Comparison of ENCODE assay signal across 8 mouse cellular contexts in the genomic region with DNA sequence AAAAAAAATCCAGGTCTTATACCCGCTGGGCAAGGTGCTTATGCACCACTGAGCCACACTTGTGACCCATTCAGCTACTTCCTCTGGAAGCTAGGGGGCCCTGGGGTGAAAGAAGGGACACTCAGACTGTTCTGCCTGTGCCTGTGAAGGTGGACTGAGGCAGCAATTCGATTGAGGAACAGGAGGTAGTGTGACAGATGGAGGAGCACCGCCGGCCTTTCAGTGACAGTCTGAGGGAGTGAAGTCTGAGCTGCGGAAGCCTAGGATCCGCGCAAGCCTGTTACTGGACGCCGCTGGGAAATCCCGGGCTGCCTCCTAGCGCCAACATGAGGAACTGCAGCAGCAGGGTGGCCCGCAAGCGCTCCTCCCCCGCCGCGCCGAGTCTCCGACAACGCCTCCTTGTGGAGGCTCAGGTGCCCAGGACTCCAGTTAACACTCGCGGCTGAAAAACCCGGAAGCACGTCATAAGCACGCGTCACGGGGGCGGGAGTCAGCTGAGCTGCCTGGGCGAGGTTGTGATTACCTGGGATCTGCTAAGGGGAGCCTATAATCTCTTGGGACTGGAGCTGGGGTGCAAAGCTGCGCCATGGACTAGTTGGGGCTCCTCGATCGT. TPM values are rescaled to one million over a fixed set of nuclear protein-coding genes. Genes with fewer than 3 reads are reported as not detected.
DNase-seq lines count a peak whose midpoint lies in the region; ATAC-seq and TF ChIP-seq lines count a peak whose summit lies in the region.

A gene (plus strand): TSS at position 471 of the 613 bp plus-strand sequence.

- peak within 1 kb of the TSS; percentile 97 for H3K4me2 ChIP-seq in CH12.LX (ENCODE audit: insufficient read depth, low read depth, poor library complexity, severe bottlenecking)
- peak within 1 kb of the TSS; percentile 65 for H3K4me2 ChIP-seq in forebrain, embryonic 11.5 days (ENCODE audit: low read depth, low read length, severe bottlenecking)
- H3K4me2 ChIP-seq in heart, embryonic 16.5 days (ENCODE audit: low read depth, low read length) = peak within 1 kb of the TSS; percentile 96
- H3K4me2 ChIP-seq in liver, embryonic 15.5 days = peak within 1 kb of the TSS; percentile 90
- peak within 1 kb of the TSS; percentile 63 for H3K4me2 ChIP-seq in neural tube, embryonic 12.5 days (replicated peaks)

- no peaks in the 10 kb centered on the region for H3K27me3 ChIP-seq in CH12.LX (replicated peaks)
- no peaks in the 10 kb centered on the region for H3K27me3 ChIP-seq in forebrain, embryonic 11.5 days (ENCODE audit: control insufficient read depth, insufficient read depth, low read length)
- no peaks in the 10 kb centered on the region for H3K27me3 ChIP-seq in heart, embryonic 16.5 days (ENCODE audit: control insufficient read depth, insufficient read depth, low read length)
- no peaks in the 10 kb centered on the region for H3K27me3 ChIP-seq in liver, embryonic 15.5 days
- H3K27me3 ChIP-seq in neural tube, embryonic 12.5 days (replicated peaks) = no peaks in the 10 kb centered on the region

- H3K9me3 ChIP-seq in CH12.LX (replicated peaks; ENCODE audit: low read length) = no peaks in the 10 kb centered on the region
- H3K9me3 ChIP-seq in forebrain, embryonic 11.5 days (ENCODE audit: control insufficient read depth, low read length) = no peaks in the 10 kb centered on the region
- H3K9me3 ChIP-seq in heart, embryonic 16.5 days (replicated peaks; ENCODE audit: control insufficient read depth, low read length) = no peaks in the 10 kb centered on the region
- H3K9me3 ChIP-seq in liver, embryonic 15.5 days (replicated peaks) = no peaks in the 10 kb centered on the region
- no peaks in the 10 kb centered on the region for H3K9me3 ChIP-seq in neural tube, embryonic 12.5 days

- TF ChIP-seq EP300 in CH12.LX (IDR thresholded peaks at IDR 0.05; ENCODE audit: low read length) = 0 out of 2 replicates have a peak, but pooled peaks have one; percentile 13

- DNase-seq in CH12.LX (ENCODE audit: extremely low read depth) = peak; percentile 97
- DNase-seq in c-Kit-positive CD71-positive TER-119-negative erythroid progenitor cells, embryonic 14.5 days (ENCODE audit: low read depth) = peak; percentile 98
- peak; percentile 99 for DNase-seq in forebrain, embryonic 11.5 days (ENCODE audit: low spot score)
- peak; percentile 97 to 99 for DNase-seq in kidney, postnatal 36 days
- DNase-seq in telencephalon, adult 2 months (ENCODE audit: low read depth, low spot score) = peak; percentile 95

- peak; percentile 92 for TF ChIP-seq RAD21 in CH12.LX (IDR thresholded peaks at IDR 0.05; ENCODE audit: low read depth, low read length)

- peak within 1 kb of the TSS; percentile 85 to 91 (median 89) for H3K4me3 ChIP-seq in CH12.LX (replicated peaks in 1 of 3; ENCODE audit: low read depth in 2 of 3, low read length in 2 of 3, poor library complexity in 1 of 3)
- peak within 1 kb of the TSS; percentile 72 for H3K4me3 ChIP-seq in forebrain, embryonic 11.5 days (ENCODE audit: low read depth, low read length)
- H3K4me3 ChIP-seq in heart, embryonic 16.5 days (ENCODE audit: low read length) = peak within 1 kb of the TSS; percentile 88
- H3K4me3 ChIP-seq in liver, embryonic 15.5 days (replicated peaks) = peak within 1 kb of the TSS; percentile 67
- peak within 1 kb of the TSS; percentile 59 for H3K4me3 ChIP-seq in neural tube, embryonic 12.5 days

- peak; percentile 95 for ATAC-seq in forebrain, embryonic 11.5 days (replicated peaks; ENCODE audit: low FRiP score)
- peak; percentile 96 for ATAC-seq in heart, embryonic 16.5 days (replicated peaks; ENCODE audit: extremely low read depth, insufficient read depth, low FRiP score)
- peak; percentile 93 for ATAC-seq in liver, embryonic 15.5 days (ENCODE audit: insufficient read depth)
- peak; percentile 96 for ATAC-seq in neural tube, embryonic 12.5 days (ENCODE audit: low FRiP score, low read depth)

- dilution Hi-C loops in CH12.LX (cut with MboI; ENCODE audit: extremely low pct_ligation_motif_present, extremely low pct_unique_long_range_greater_than_20kb, low sequenced_read_pairs) = no loop called here

- under 1% methylated on average over 31 of the region's 31 CpGs for WGBS in forebrain, embryonic 11.5 days
- WGBS in heart, embryonic 16.5 days = 1% methylated on average over 31 of the region's 31 CpGs
- under 1% methylated on average over 31 of the region's 31 CpGs for WGBS in liver, embryonic 15.5 days (ENCODE audit: insufficient replicate concordance)
- WGBS in neural tube, embryonic 12.5 days = 1% methylated on average over 31 of the region's 31 CpGs

- peak within 1 kb of the TSS; percentile 95 for H3K9ac ChIP-seq in CH12.LX (ENCODE audit: insufficient read depth, low read depth)
- peak within 1 kb of the TSS; percentile 82 for H3K9ac ChIP-seq in forebrain, embryonic 11.5 days (ENCODE audit: low read length)
- peak within 1 kb of the TSS; percentile 93 for H3K9ac ChIP-seq in heart, embryonic 16.5 days (ENCODE audit: low read length)
- peak within 1 kb of the TSS; percentile 68 for H3K9ac ChIP-seq in liver, embryonic 15.5 days
- peak within 1 kb of the TSS; percentile 74 for H3K9ac ChIP-seq in neural tube, embryonic 12.5 days

- H3K36me3 ChIP-seq in CH12.LX (replicated peaks in 1 of 2; ENCODE audit: control insufficient read depth in 1 of 2, insufficient read depth in 1 of 2, low read length in 1 of 2) = peaks cover 24 to 37% of the 10 kb centered on the region in 2 experiments
- H3K36me3 ChIP-seq in forebrain, embryonic 11.5 days (ENCODE audit: control insufficient read depth, insufficient read depth, low read length) = no peaks in the 10 kb centered on the region; the same call in 1 of the 2 replicates
- H3K36me3 ChIP-seq in heart, embryonic 16.5 days (ENCODE audit: control insufficient read depth, insufficient read depth) = peaks cover 24% of the 10 kb centered on the region
- peaks cover 32% of the 10 kb centered on the region for H3K36me3 ChIP-seq in liver, embryonic 15.5 days (replicated peaks)
- peaks cover 23% of the 10 kb centered on the region for H3K36me3 ChIP-seq in neural tube, embryonic 12.5 days

- in situ Hi-C loops in CH12.LX (cut with MboI; ENCODE audit: low pct_ligation_motif_present, low pct_unique_long_range_greater_than_20kb, low sequenced_read_pairs) = loop anchor here (5.0 kb wide), 1 partner anchor 36 kb away; no protein-coding TSS in a partner anchor

- peaks cover 8 to 23% of the 10 kb centered on the region in 2 experiments for H3K4me1 ChIP-seq in CH12.LX (ENCODE audit: control insufficient read depth in 1 of 2, insufficient read depth in 2 of 2)
- peaks cover 8% of the 10 kb centered on the region; the same call in 1 of the 2 replicates for H3K4me1 ChIP-seq in forebrain, embryonic 11.5 days (replicated peaks; ENCODE audit: control insufficient read depth, insufficient read depth, low read length)
- H3K4me1 ChIP-seq in heart, embryonic 16.5 days (ENCODE audit: control insufficient read depth, insufficient read depth, low read length) = peaks cover 12% of the 10 kb centered on the region
- H3K4me1 ChIP-seq in liver, embryonic 15.5 days (replicated peaks) = peaks cover 28% of the 10 kb centered on the region
- peaks cover 12% of the 10 kb centered on the region for H3K4me1 ChIP-seq in neural tube, embryonic 12.5 days

- no peak within 1 kb of the TSS; the same call in 1 of the 2 replicates for H3K27ac ChIP-seq in CH12.LX (ENCODE audit: insufficient read depth, low read depth)
- no peak within 1 kb of the TSS for H3K27ac ChIP-seq in forebrain, embryonic 11.5 days (ENCODE audit: low read depth, low read length)
- H3K27ac ChIP-seq in heart, embryonic 16.5 days (ENCODE audit: low read length) = peak within 1 kb of the TSS; percentile 17; the same call in 1 of the 2 replicates
- peak within 1 kb of the TSS; percentile 73 for H3K27ac ChIP-seq in liver, embryonic 15.5 days (replicated peaks)
- H3K27ac ChIP-seq in neural tube, embryonic 12.5 days = no peak within 1 kb of the TSS

- H3K79me2 ChIP-seq in CH12.LX (replicated peaks; ENCODE audit: control insufficient read depth, extremely low read depth, insufficient read depth, poor library complexity, severe bottlenecking) = peaks cover 19% of the 10 kb centered on the region

- peak; percentile 75 to 99 for TF ChIP-seq CTCF in CH12.LX (conservative IDR thresholded peaks at IDR 0.05 in 1 of 2, IDR thresholded peaks at IDR 0.05 in 1 of 2; ENCODE audit: low read depth in 2 of 2, low read length in 2 of 2)

- peak; percentile 74 for TF ChIP-seq POLR2A in CH12.LX (IDR thresholded peaks at IDR 0.05; ENCODE audit: low read depth, low read length)

TF ChIP-seq in CH12.LX, 34 proteins besides CTCF, POLR2A, EP300 and RAD21 (continues in another document):
- peak; percentile 54 for TF ChIP-seq ZC3H11A (IDR thresholded peaks at IDR 0.05; ENCODE audit: low read depth, low read length)
- peak; percentile 52; the same call in 1 of the 2 replicates for TF ChIP-seq MAFK (IDR thresholded peaks at IDR 0.05; ENCODE audit: insufficient replicate concordance, low read length)
- peak; percentile 69 for TF ChIP-seq ZNF384 (IDR thresholded peaks at IDR 0.05; ENCODE audit: low read depth, low read length)
- TF ChIP-seq E2F4 (IDR thresholded peaks at IDR 0.05; ENCODE audit: insufficient replicate concordance, low read depth, low read length) = 0 out of 2 replicates have a peak, but pooled peaks have one; percentile 64
- peak; percentile 100 for TF ChIP-seq SIN3A (IDR thresholded peaks at IDR 0.05; ENCODE audit: low read length)
- TF ChIP-seq MEF2A (IDR thresholded peaks at IDR 0.05; ENCODE audit: borderline replicate concordance, low read depth, low read length) = peak; percentile 89
- TF ChIP-seq USF2 (conservative IDR thresholded peaks at IDR 0.05; ENCODE audit: low read depth, low read length) = peak; percentile 55
- peak; percentile 91 for TF ChIP-seq MAX (IDR thresholded peaks at IDR 0.05; ENCODE audit: low read length)
- TF ChIP-seq SMC3 (IDR thresholded peaks at IDR 0.05; ENCODE audit: low read depth, low read length) = peak; percentile 97
- peak; percentile 77 for TF ChIP-seq USF1 (IDR thresholded peaks at IDR 0.05; ENCODE audit: low read depth, low read length)
- 0 out of 2 replicates have a peak, but pooled peaks have one; percentile 53 for TF ChIP-seq UBTF (IDR thresholded peaks at IDR 0.05; ENCODE audit: low read depth, low read length)
- TF ChIP-seq BHLHE40 (IDR thresholded peaks at IDR 0.05; ENCODE audit: low read depth, low read length) = peak; percentile 94
- peak; percentile 97 for TF ChIP-seq MAZ (IDR thresholded peaks at IDR 0.05; ENCODE audit: low read depth, low read length)
- TF ChIP-seq KAT2A (IDR thresholded peaks at IDR 0.05; ENCODE audit: insufficient replicate concordance, low read length) = peak; percentile 71; the same call in 1 of the 2 replicates

RNA-seq across cellular contexts. Expression of the gene that starts here (rescaled TPM):
- total RNA-seq in CH12.LX (2012; rRNA removed) (14.8 and 15.4 TPM in 2 replicates), CH12.LX (2014; rRNA removed) (7.4 and 8.7 TPM in 2 replicates)
- polyA plus RNA-seq in CH12.LX (2012; ENCODE audit: insufficient read length, low read depth) = 15.8 and 17.9 TPM in 2 replicates
- 18.5 and 20.5 TPM in 2 replicates for polyA plus RNA-seq in forebrain, embryonic 11.5 days (2014; fragmentation: Nextera tagmentation; extraction: Ambion mirVana)
- polyA plus RNA-seq in heart, embryonic 16.5 days (2015; fragmentation: Nextera tagmentation; extraction: Ambion mirVana) = 13.3 and 13.6 TPM in 2 replicates
- polyA plus RNA-seq in liver, embryonic 15.5 days (2015; fragmentation: Nextera tagmentation; extraction: Ambion mirVana) = 6.3 and 6.4 TPM in 2 replicates
- polyA plus RNA-seq in neural tube, embryonic 12.5 days (2016; fragmentation: Nextera tagmentation; extraction: Ambion mirVana) = 26.6 TPM in 2 replicates

Comparison
In these comparisons a context has a peak if more than half of its experiments do, and no peak if none do; other contexts are left out.
1. H3K27ac ChIP-seq: peak in heart, embryonic 16.5 days (single experiment) and liver, embryonic 15.5 days (single experiment); none in CH12.LX (single experiment), forebrain, embryonic 11.5 days (single experiment) and neural tube, embryonic 12.5 days (single experiment).
2. Peak in every context shown above with its lines, with median percentiles within 50 percentile points of each other: DNase-seq, H3K4me2 ChIP-seq, H3K4me3 ChIP-seq, H3K9ac ChIP-seq and ATAC-seq.